Mouse (Mus musculus) forebrain, embryonic 10.5 days (tissue): Measurements from ENCODE around the gene Cdc42bpg. TPM values are rescaled to one million over a fixed set of nuclear protein-coding genes. Genes with fewer than 3 reads are reported as not detected.

ENCODE experiments used
- microRNA counts: library from miRNA; unstranded; fragments of <30 nt; microRNA quantifications from one replicate; lab custom pipeline; 2017
- microRNA-seq: library from miRNA; unstranded; fragments of <30 nt; microRNA quantifications from one replicate; pipeline ENCODE4, GENCODE M21; 2017
- polyA plus RNA-seq: library from polyadenylated mRNA; unstranded; fragments of >200 nt; fragmentation: Nextera tagmentation; extraction: Ambion mirVana; gene quantifications from 2 replicates; pipeline ENCODE4 v1.2.1, GENCODE M21; 2016

Gene Cdc42bpg
- polyA plus RNA-seq, 1 experiment from 2014 or later = 0.24 TPM

MicroRNAs encoded within 50 kb of the gene (microRNA counts, 519-probe panel; counts per million panel counts)
- 341 counts per million, percentile 65 among the panel's probes with 10 or more counts for microRNA mmu-miR-192 (lab: Ali Mortazavi, UCI)

Small RNA genes within 50 kb of the gene (microRNA-seq; reads per million reads assigned to microRNA genes)
- 77.2 reads per million, percentile 45 among the genes with 10 or more reads in this experiment for gene Mir192
- gene Mir194-2 = 79.3 reads per million, percentile 46 among the genes with 10 or more reads in this experiment
- gene Mir6989 = not detected

Other genes starting within 250 kb of the Cdc42bpg start
- 89.4 and 92.1 TPM in 2 replicates for gene Mrpl49, start 248.7 kb upstream of the Cdc42bpg start, polyA plus RNA-seq
- gene Fau, start 248.6 kb upstream of the Cdc42bpg start, polyA plus RNA-seq = 829 and 865 TPM in 2 replicates
- 35.1 and 38.7 TPM in 2 replicates for gene Znhit2, start 245.3 kb upstream of the Cdc42bpg start, polyA plus RNA-seq
- gene Tm7sf2, start 238.1 kb upstream of the Cdc42bpg start, polyA plus RNA-seq = 31.0 and 32.2 TPM in 2 replicates
- 65.2 and 68.2 TPM in 2 replicates for gene Vps51, start 229.2 kb upstream of the Cdc42bpg start, polyA plus RNA-seq
- gene Tmem262, start 226.4 kb upstream of the Cdc42bpg start, polyA plus RNA-seq = not detected in 2 replicates
- gene Gm28374, start 224.2 kb upstream of the Cdc42bpg start, polyA plus RNA-seq = 1.7 and 3.1 TPM in 2 replicates
- 74.0 and 78.0 TPM in 2 replicates for gene Zfpl1, start 221.5 kb upstream of the Cdc42bpg start, polyA plus RNA-seq
- gene Cdca5, start 221.5 kb upstream of the Cdc42bpg start, polyA plus RNA-seq = 78.9 and 85.4 TPM in 2 replicates
- 1.0 and 1.5 TPM in 2 replicates for gene AC131692.1, start 212.0 kb upstream of the Cdc42bpg start, polyA plus RNA-seq
- 0.82 and 0.88 TPM in 2 replicates for gene Naaladl1, start 200.7 kb upstream of the Cdc42bpg start, polyA plus RNA-seq
- gene Sac3d1, start 187.8 kb upstream of the Cdc42bpg start, polyA plus RNA-seq = 64.2 and 64.6 TPM in 2 replicates
- gene Snx15, start 178.2 kb upstream of the Cdc42bpg start, polyA plus RNA-seq = 24.1 and 25.6 TPM in 2 replicates
- gene Batf2, start 165.5 kb upstream of the Cdc42bpg start, polyA plus RNA-seq = not detected in 2 replicates
- 112 and 113 TPM in 2 replicates for gene Arl2, start 164.9 kb upstream of the Cdc42bpg start, polyA plus RNA-seq
- gene Majin, start 122.1 kb upstream of the Cdc42bpg start, polyA plus RNA-seq = not detected in 2 replicates
- 0.58 TPM in 1 of 2 replicates, not detected in the other for gene Gpha2, start 80.1 kb upstream of the Cdc42bpg start, polyA plus RNA-seq
- gene Ppp2r5b, start 70.6 kb upstream of the Cdc42bpg start, polyA plus RNA-seq = 21.6 and 24.4 TPM in 2 replicates
- gene Atg2a, start 64.8 kb upstream of the Cdc42bpg start, polyA plus RNA-seq = 11.1 and 11.4 TPM in 2 replicates
- 76.8 and 82.1 TPM in 2 replicates for gene Ehd1, start 29.7 kb upstream of the Cdc42bpg start, polyA plus RNA-seq
- 115 and 130 TPM in 2 replicates for gene Men1, start 28.5 kb downstream of the Cdc42bpg start, polyA plus RNA-seq
- 12.6 and 14.5 TPM in 2 replicates for gene Map4k2, start 34.7 kb downstream of the Cdc42bpg start, polyA plus RNA-seq
- 201 TPM in 2 replicates for gene Sf1, start 57.2 kb downstream of the Cdc42bpg start, polyA plus RNA-seq
- 0.83 and 2.0 TPM in 2 replicates for gene Pygm, start 77.9 kb downstream of the Cdc42bpg start, polyA plus RNA-seq
- gene Rasgrp2, start 92.9 kb downstream of the Cdc42bpg start, polyA plus RNA-seq = 15.6 and 17.0 TPM in 2 replicates
- gene Nrxn2, start 112.3 kb downstream of the Cdc42bpg start, polyA plus RNA-seq = 2.8 and 3.1 TPM in 2 replicates
- gene Slc22a12, start 236.6 kb downstream of the Cdc42bpg start, polyA plus RNA-seq = not detected in 2 replicates